Mouse (Mus musculus): ENCODE measurements around the gene Gm4871. TPM values are rescaled to one million over a fixed set of nuclear protein-coding genes. Genes with fewer than 3 reads are reported as not detected.
"Not testable (repeated sequence)": the region's sequence is repeated elsewhere in the genome, so short reads cannot be mapped to it uniquely, and the experiment has no call there.

Gm4871 gene
- not detected in 2 replicates for total RNA-seq (2014; rRNA removed)
- not detected in 2 replicates for polyA plus RNA-seq (2012; rRNA removed)

GRCm38 (mm10) chr5:145032391-145032790 is at the start of gene Gm4871:
TSS of gene Gm4871 (minus strand) at chr5:145032754.
- H3K36me3 ChIP-seq (ENCODE audit: control insufficient read depth, insufficient read depth, low read length); H3K79me2 ChIP-seq (ENCODE audit: control insufficient read depth, insufficient read depth, low read length); H3K4me3 ChIP-seq (ENCODE audit: insufficient read depth, low read depth, low read length); H3K27ac ChIP-seq (replicated peaks; ENCODE audit: insufficient read depth, low read depth, low read length); DNase-seq (ENCODE audit: extremely low read depth, low read depth, low spot score); H3K9ac ChIP-seq (ENCODE audit: low read depth, low read length); H3K4me1 ChIP-seq (ENCODE audit: control insufficient read depth, insufficient read depth, low read length); H3K27me3 ChIP-seq (ENCODE audit: control insufficient read depth, insufficient read depth, low read length): not testable (repeated sequence)
- WGBS, result 62% methylated on average over 5 of the region's 5 CpGs

- no peak overlapping the region for H3K9ac ChIP-seq (ENCODE audit: low read depth, low read length)
- TF ChIP-seq POLR2A (IDR thresholded peaks at IDR 0.05; ENCODE audit: extremely low read depth, insufficient read depth, low read length), result no peak
- no peak for TF ChIP-seq CTCF (IDR thresholded peaks at IDR 0.05; ENCODE audit: low read depth, low read length)
- H3K27ac ChIP-seq (replicated peaks; ENCODE audit: insufficient read depth, low read depth, low read length), result no peak overlapping the region
- no peaks in the 10 kb centered on the region for H3K36me3 ChIP-seq (ENCODE audit: control insufficient read depth, insufficient read depth, low read length)
- no peak for DNase-seq (ENCODE audit: extremely low read depth, low read depth, low spot score)
- H3K79me2 ChIP-seq (ENCODE audit: control insufficient read depth, insufficient read depth, low read length), result peaks cover 11% of the 10 kb centered on the region; the same call in 1 of the 2 replicates
- no peak overlapping the region for H3K4me3 ChIP-seq (ENCODE audit: insufficient read depth, low read depth, low read length)
- H3K4me1 ChIP-seq (ENCODE audit: control insufficient read depth, insufficient read depth, low read length), result peaks cover 4% of the 10 kb centered on the region
- WGBS, result 86% methylated on average over 10 of the region's 10 CpGs
- no peaks in the 10 kb centered on the region for H3K27me3 ChIP-seq (ENCODE audit: control insufficient read depth, insufficient read depth, low read length)
Measured at GRCm38 (mm10) chr5:145081866-145082613, 49.5 kb upstream of the Gm4871 start.

DNA sequence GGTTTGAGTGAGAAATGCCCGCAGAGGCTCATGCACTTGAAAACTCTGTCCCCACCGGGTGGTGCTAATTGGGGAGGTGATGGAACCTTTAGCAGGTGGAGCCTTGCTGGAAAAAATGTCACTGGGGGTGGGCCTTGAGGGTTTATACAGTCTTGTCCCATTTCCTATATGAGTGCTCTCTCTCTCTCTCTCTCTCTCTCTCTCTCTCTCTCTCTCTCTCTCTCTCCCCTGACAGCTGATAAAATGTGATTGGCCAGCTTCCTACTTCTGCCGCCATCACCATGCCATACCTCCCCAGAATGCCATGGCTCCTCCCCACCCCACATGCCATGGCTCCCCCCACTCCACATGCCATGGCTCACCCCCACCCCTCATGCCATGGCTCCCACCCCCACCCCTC is 42.5 kb upstream of the Gm4871 start:
- H3K4me3 ChIP-seq (ENCODE audit: insufficient read depth, low read depth, low read length), result no peak overlapping the region
- no peak for DNase-seq (ENCODE audit: extremely low read depth, low read depth, low spot score)
- no peaks in the 10 kb centered on the region for H3K27me3 ChIP-seq (ENCODE audit: control insufficient read depth, insufficient read depth, low read length)
- 65% methylated on average over 3 of the region's 3 CpGs for WGBS
- H3K79me2 ChIP-seq (ENCODE audit: control insufficient read depth, insufficient read depth, low read length), result no peaks in the 10 kb centered on the region
- no peaks in the 10 kb centered on the region for H3K36me3 ChIP-seq (ENCODE audit: control insufficient read depth, insufficient read depth, low read length)
- no peaks in the 10 kb centered on the region for H3K4me1 ChIP-seq (ENCODE audit: control insufficient read depth, insufficient read depth, low read length)
- no peak overlapping the region for H3K9ac ChIP-seq (ENCODE audit: low read depth, low read length)
- TF ChIP-seq CTCF (IDR thresholded peaks at IDR 0.05; ENCODE audit: low read depth, low read length), result no peak
- no peak overlapping the region for H3K27ac ChIP-seq (replicated peaks; ENCODE audit: insufficient read depth, low read depth, low read length)

- H3K79me2 ChIP-seq (ENCODE audit: control insufficient read depth, insufficient read depth, low read length), result no peaks in the 10 kb centered on the region
- H3K36me3 ChIP-seq (ENCODE audit: control insufficient read depth, insufficient read depth, low read length), result no peaks in the 10 kb centered on the region
- TF ChIP-seq CTCF (IDR thresholded peaks at IDR 0.05; ENCODE audit: low read depth, low read length) (0 out of 2 replicates have a peak, but pooled peaks have one; percentile 8), POLR2A (IDR thresholded peaks at IDR 0.05; ENCODE audit: extremely low read depth, insufficient read depth, low read length) (no peak)
- no peak for DNase-seq (ENCODE audit: extremely low read depth, low read depth, low spot score)
- H3K4me1 ChIP-seq (ENCODE audit: control insufficient read depth, insufficient read depth, low read length), result no peaks in the 10 kb centered on the region
- H3K27ac ChIP-seq (replicated peaks; ENCODE audit: insufficient read depth, low read depth, low read length), result no peak overlapping the region
- no peaks in the 10 kb centered on the region for H3K27me3 ChIP-seq (ENCODE audit: control insufficient read depth, insufficient read depth, low read length)
- no peak overlapping the region for H3K9ac ChIP-seq (ENCODE audit: low read depth, low read length)
- H3K4me3 ChIP-seq (ENCODE audit: insufficient read depth, low read depth, low read length), result no peak overlapping the region
- 71% methylated on average over 6 of the region's 6 CpGs for WGBS
Measured at GRCm38 (mm10) chr5:145071342-145071741, 38.8 kb upstream of the Gm4871 start.

DNA sequence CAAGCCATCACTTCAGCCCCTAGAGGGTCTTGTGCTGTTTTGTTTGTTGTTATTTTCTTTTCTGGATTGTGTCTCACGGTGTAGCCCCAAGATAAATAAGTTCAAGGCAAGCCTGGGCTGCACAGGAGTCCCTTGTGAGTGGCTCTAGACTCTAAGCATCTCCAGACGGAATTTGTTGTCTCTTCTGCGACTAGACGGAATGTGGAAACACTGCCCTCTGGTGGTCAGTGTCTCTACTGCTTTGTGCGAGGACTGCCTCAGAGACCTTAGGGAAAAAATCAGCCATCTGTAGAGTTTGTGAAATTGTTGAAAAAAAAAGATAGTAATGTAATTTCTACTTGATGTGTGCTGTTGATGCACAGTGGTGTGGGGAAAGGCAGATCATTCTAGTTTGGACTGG is 37.2 kb upstream of the Gm4871 start:
- TF ChIP-seq CTCF (IDR thresholded peaks at IDR 0.05; ENCODE audit: low read depth, low read length), result peak; percentile 75
- TF ChIP-seq POLR2A (IDR thresholded peaks at IDR 0.05; ENCODE audit: extremely low read depth, insufficient read depth, low read length), result no peak
- Histone ChIP-seq H3K4me3 (ENCODE audit: insufficient read depth, low read depth, low read length) (no peak overlapping the region), H3K9ac (ENCODE audit: low read depth, low read length) (no peak overlapping the region), H3K36me3 (ENCODE audit: control insufficient read depth, insufficient read depth, low read length) (no peaks in the 10 kb centered on the region), H3K79me2 (ENCODE audit: control insufficient read depth, insufficient read depth, low read length) (no peaks in the 10 kb centered on the region), H3K4me1 (ENCODE audit: control insufficient read depth, insufficient read depth, low read length) (no peaks in the 10 kb centered on the region), H3K27ac (replicated peaks; ENCODE audit: insufficient read depth, low read depth, low read length) (no peak overlapping the region), H3K27me3 (ENCODE audit: control insufficient read depth, insufficient read depth, low read length) (no peaks in the 10 kb centered on the region)
- peak; percentile 37 for DNase-seq (ENCODE audit: extremely low read depth, low read depth, low spot score)
- WGBS, result 1% methylated on average over 5 of the region's 5 CpGs

DNA sequence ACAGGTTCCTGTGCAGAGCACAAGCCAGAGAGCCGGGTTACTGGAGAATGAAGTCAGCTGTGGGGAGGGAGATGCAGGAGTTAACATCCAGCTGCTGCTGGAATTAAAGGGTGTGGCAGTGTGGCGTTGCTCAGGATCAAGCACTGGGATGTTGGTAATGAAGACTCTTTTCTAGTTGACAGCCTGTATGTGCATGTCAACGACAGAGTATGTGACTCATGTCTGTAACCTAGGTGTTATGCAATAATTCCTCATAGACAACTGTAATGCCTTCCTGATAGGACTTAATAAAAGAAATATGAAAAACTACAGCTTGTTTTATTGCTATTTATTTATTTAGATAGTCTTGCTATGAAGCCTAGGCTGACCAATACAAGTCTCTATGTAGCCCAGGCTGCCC is 36.3 kb upstream of the Gm4871 start:
- no peaks in the 10 kb centered on the region for H3K79me2 ChIP-seq (ENCODE audit: control insufficient read depth, insufficient read depth, low read length)
- no peaks in the 10 kb centered on the region for H3K36me3 ChIP-seq (ENCODE audit: control insufficient read depth, insufficient read depth, low read length)
- no peak for DNase-seq (ENCODE audit: extremely low read depth, low read depth, low spot score)
- no peak overlapping the region for H3K27ac ChIP-seq (replicated peaks; ENCODE audit: insufficient read depth, low read depth, low read length)
- H3K9ac ChIP-seq (ENCODE audit: low read depth, low read length), result no peak overlapping the region
- TF ChIP-seq CTCF (IDR thresholded peaks at IDR 0.05; ENCODE audit: low read depth, low read length) (no peak), POLR2A (IDR thresholded peaks at IDR 0.05; ENCODE audit: extremely low read depth, insufficient read depth, low read length) (no peak)
- no peaks in the 10 kb centered on the region for H3K4me1 ChIP-seq (ENCODE audit: control insufficient read depth, insufficient read depth, low read length)
- H3K4me3 ChIP-seq (ENCODE audit: insufficient read depth, low read depth, low read length), result no peak overlapping the region
- WGBS, result 59% methylated on average over 3 of the region's 3 CpGs
- H3K27me3 ChIP-seq (ENCODE audit: control insufficient read depth, insufficient read depth, low read length), result no peaks in the 10 kb centered on the region

All from liver, adult 2 months (tissue).